Mouse (Mus musculus) heart, embryonic 14.5 days (tissue): Measurements from ENCODE around the gene Dcps. TPM values are rescaled to one million over a fixed set of nuclear protein-coding genes. Genes with fewer than 3 reads are reported as not detected.

Experiments
- ATAC-seq: fragments of 200-750 bp; cut with Nextera tagmentation; 2 replicates; pipeline ENCODE4 v1.8.0; 2017; ENCODE audit warnings: low read depth, moderate TSS enrichment; ENCODE audit not compliant: insufficient number of reproducible peaks, insufficient read depth, low FRiP score
- H3K27ac ChIP-seq, 2 experiments: fragments of 200-500 bp in 1 of 2; fragments of 300-500 bp in 1 of 2; sonication (generic) in 1 of 2; replicated peaks in 1 of 2; 2 replicates each; pipeline ENCODE4 v1.5.1; 2012 to 2014; ENCODE audit warnings: low read depth in 2 of 2, low read length in 2 of 2, control low read depth in 1 of 2, mild to moderate bottlenecking in 1 of 2, mixed read lengths in 1 of 2; ENCODE audit not compliant: control insufficient read depth in 1 of 2, insufficient read depth in 1 of 2
- H3K27me3 ChIP-seq: fragments of 300-500 bp; sonication (generic); 2 replicates; pipeline ENCODE4 v1.6.1; 2014; ENCODE audit warnings: mild to moderate bottlenecking, low read length, control low read depth; ENCODE audit not compliant: control insufficient read depth, insufficient read depth
- H3K36me3 ChIP-seq: fragments of 300-500 bp; sonication (generic); 2 replicates; pipeline ENCODE4 v1.6.1; 2014; ENCODE audit warnings: mild to moderate bottlenecking, control low read depth, low read length, mixed read lengths; ENCODE audit not compliant: control insufficient read depth, insufficient read depth
- H3K4me1 ChIP-seq, 2 experiments: fragments of 200-500 bp in 1 of 2; fragments of 300-500 bp in 1 of 2; sonication (generic) in 1 of 2; 2 replicates each; pipeline ENCODE4 v1.6.1; 2012 to 2014; ENCODE audit warnings: low read length in 2 of 2, control low read depth in 1 of 2, mixed read lengths in 1 of 2; ENCODE audit not compliant: control insufficient read depth in 2 of 2, insufficient read depth in 2 of 2
- H3K4me2 ChIP-seq: fragments of 300-500 bp; sonication (generic); 2 replicates; pipeline ENCODE4 v1.6.1; 2014; ENCODE audit warnings: mild to moderate bottlenecking, low read length
- H3K4me3 ChIP-seq, 2 experiments: fragments of 200-500 bp in 1 of 2; fragments of 300-500 bp in 1 of 2; sonication (generic) in 1 of 2; 2 replicates each; pipeline ENCODE4 v1.5.1; 2012 to 2014; ENCODE audit warnings: low read length in 2 of 2, mild to moderate bottlenecking in 2 of 2, control low read depth in 1 of 2, low read depth in 1 of 2, moderate library complexity in 1 of 2; ENCODE audit not compliant: control insufficient read depth in 1 of 2, insufficient read depth in 1 of 2
- H3K9ac ChIP-seq: fragments of 300-500 bp; sonication (generic); 2 replicates; pipeline ENCODE4 v1.6.1; 2014; ENCODE audit warnings: mild to moderate bottlenecking, low read length
- H3K9me3 ChIP-seq: fragments of 300-500 bp; sonication (generic); 2 replicates; pipeline ENCODE4 v1.6.1; 2016; ENCODE audit warnings: low read length, control low read depth; ENCODE audit not compliant: control insufficient read depth
- WGBS: fragments of 180-500 bp; shearing (Covaris S2); extraction: QIAGEN DNeasy Blood & Tissue Kit; methylation state at CpG from one replicate; pipeline ENCODE4 v1.1.7; 2014; 5-methylcytosine and 5-hydroxymethylcytosine counted together
- polyA plus RNA-seq: library from polyadenylated mRNA; unstranded; fragments of >200 nt; fragmentation: Nextera tagmentation; extraction: Ambion mirVana; gene quantifications from 2 replicates; pipeline ENCODE4 v1.2.1, GENCODE M21; 2014

Gene Dcps
- polyA plus RNA-seq, 1 experiment from 2014 or later, result 62.7 TPM

DNA sequence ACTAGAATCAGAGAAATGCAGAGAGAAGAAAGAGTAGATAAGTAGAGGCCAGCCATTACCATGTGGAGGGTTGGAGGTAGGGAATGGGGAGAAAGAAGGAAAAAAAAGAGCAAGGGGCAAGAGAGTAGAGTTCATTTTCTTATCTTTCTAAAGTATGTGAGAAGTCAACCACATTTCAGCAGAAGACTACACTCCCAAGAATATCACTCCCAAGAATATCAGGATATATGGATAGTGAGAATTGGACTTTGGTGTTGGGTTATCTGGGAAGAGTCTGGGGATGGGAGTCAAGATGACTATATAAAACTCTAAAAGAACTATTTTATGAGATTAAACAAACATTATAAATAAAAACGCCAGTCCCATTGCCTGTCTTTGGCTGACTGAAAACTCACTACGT lies 83.0 kb downstream of the Dcps start:
- ATAC-seq, result no peak
- WGBS, result 77% methylated on average over 2 of the region's 2 CpGs
- Histone ChIP-seq H3K27me3 (no peaks in the 10 kb centered on the region), H3K4me2 (no peak overlapping the region), H3K36me3 (no peaks in the 10 kb centered on the region), H3K4me3 (no peak overlapping the region), H3K9me3 (no peaks in the 10 kb centered on the region), H3K9ac (no peak overlapping the region), H3K27ac (no peak overlapping the region), H3K4me1 (peaks cover 0 to 7% of the 10 kb centered on the region in 2 experiments; a peak in 1 of 4 replicates)

Other genes with a start within 250 kb of the Dcps start
- gene St3gal4, start 56.8 kb downstream of the Dcps start, polyA plus RNA-seq, result 22.9 and 25.1 TPM in 2 replicates
- gene Srpr, start 24.1 kb upstream of the Dcps start, polyA plus RNA-seq, result 102 and 109 TPM in 2 replicates
- 7.8 and 8.0 TPM in 2 replicates for gene Tirap, start 24.2 kb upstream of the Dcps start, polyA plus RNA-seq
- 58.6 and 60.2 TPM in 2 replicates for gene Foxred1, start 35.0 kb upstream of the Dcps start, polyA plus RNA-seq
- gene Fam118b, start 91.7 kb upstream of the Dcps start, polyA plus RNA-seq, result 26.1 and 28.3 TPM in 2 replicates
- 19.4 and 24.2 TPM in 2 replicates for gene Rpusd4, start 91.8 kb upstream of the Dcps start, polyA plus RNA-seq
- 6.2 and 8.1 TPM in 2 replicates for gene Cdon, start 245.1 kb upstream of the Dcps start, polyA plus RNA-seq